Comparison of ENCODE assay signal across 8 mouse cellular contexts in the genomic region with DNA sequence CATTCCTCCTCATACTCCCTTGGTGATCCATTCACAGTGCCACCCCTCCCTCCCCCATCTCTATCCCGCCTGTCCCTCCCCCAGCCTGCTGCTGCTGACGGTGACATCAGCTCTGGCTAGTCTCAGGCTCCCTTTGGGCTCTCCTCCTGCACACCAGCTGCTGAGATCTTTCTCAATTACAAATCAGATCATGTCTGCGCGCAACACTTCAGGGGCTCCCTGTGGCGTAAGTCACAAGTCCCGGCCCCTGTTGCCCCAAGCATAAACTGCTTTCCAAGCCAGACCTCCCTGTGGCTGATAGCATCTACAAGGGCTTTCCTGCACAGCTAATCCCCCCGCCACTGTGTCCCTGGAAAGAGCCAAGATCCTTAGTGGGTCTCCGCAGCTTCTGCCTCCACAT.
DNase-seq lines count a peak whose midpoint lies in the region; ATAC-seq and TF ChIP-seq lines count a peak whose summit lies in the region.
"Had no signal": no experiment of that assay in that cellular context is flagged by ENCODE, and none has a peak within 500 bp of the region (broad histone marks: within the 10 kb centered on the region; RNA-seq: fewer than 3 reads in every experiment).

No protein-coding gene starts in this region.

- no peaks in the 10 kb centered on the region for H3K4me1 ChIP-seq in forebrain, postnatal 0 days (ENCODE audit: insufficient read depth)
- H3K4me1 ChIP-seq in hindbrain, embryonic 15.5 days (replicated peaks), result peaks cover 30% of the 10 kb centered on the region

- no peak overlapping the region for H3K9ac ChIP-seq in forebrain, postnatal 0 days
- no peak overlapping the region for H3K9ac ChIP-seq in hindbrain, embryonic 15.5 days

- H3K27me3 ChIP-seq in forebrain, postnatal 0 days (ENCODE audit: insufficient read depth, low read length), result no peaks in the 10 kb centered on the region
- no peaks in the 10 kb centered on the region for H3K27me3 ChIP-seq in hindbrain, embryonic 15.5 days

- no peaks in the 10 kb centered on the region for H3K9me3 ChIP-seq in forebrain, postnatal 0 days (ENCODE audit: low read length)
- no peaks in the 10 kb centered on the region for H3K9me3 ChIP-seq in hindbrain, embryonic 15.5 days

- DNase-seq in lung, postnatal 10 days, result peak; percentile 37
- DNase-seq in lung, adult 18-20 months, result no peak
- DNase-seq in forebrain, postnatal 0 days, result peak; percentile 46
- peak; percentile 28 for DNase-seq in retina, postnatal 7 days (ENCODE audit: low read depth, low spot score)
- DNase-seq in urinary bladder, postnatal 4 days (ENCODE audit: low spot score in 2 of 2), result no peak
- no peak for DNase-seq in natural killer cell, adult 2 months (ENCODE audit: low spot score in 2 of 2)

- 39% methylated on average over 8 of the region's 8 CpGs for WGBS in forebrain, postnatal 0 days
- 25% methylated on average over 8 of the region's 8 CpGs for WGBS in hindbrain, embryonic 15.5 days

- H3K4me2 ChIP-seq in forebrain, postnatal 0 days (ENCODE audit: low read depth), result no peak overlapping the region
- no peak overlapping the region for H3K4me2 ChIP-seq in hindbrain, embryonic 15.5 days

- peak; percentile 59 for ATAC-seq in forebrain, postnatal 0 days
- peak; percentile 31; the same call in 1 of the 2 replicates for ATAC-seq in hindbrain, embryonic 15.5 days (ENCODE audit: low FRiP score, low read depth)

- no peak for TF ChIP-seq CTCF in forebrain, postnatal 0 days (IDR thresholded peaks at IDR 0.05; ENCODE audit: low read depth)

- H3K27ac ChIP-seq in forebrain, postnatal 0 days (ENCODE audit: low read depth, low read length), result no peak overlapping the region
- peak overlapping the region; percentile 25 for H3K27ac ChIP-seq in hindbrain, embryonic 15.5 days (replicated peaks)
- H3K27ac ChIP-seq: macrophage had no signal

- no peak overlapping the region for H3K4me3 ChIP-seq in forebrain, postnatal 0 days (ENCODE audit: low read depth, low read length)
- H3K4me3 ChIP-seq in hindbrain, embryonic 15.5 days, result no peak overlapping the region

- H3K36me3 ChIP-seq in forebrain, postnatal 0 days (ENCODE audit: insufficient read depth), result no peaks in the 10 kb centered on the region
- no peaks in the 10 kb centered on the region for H3K36me3 ChIP-seq in hindbrain, embryonic 15.5 days

Comparison
In these comparisons a context has a peak if more than half of its experiments do, and no peak if none do; other contexts are left out.
1. DNase-seq: peak in lung, postnatal 10 days (single experiment), forebrain, postnatal 0 days (single experiment) and retina, postnatal 7 days (single experiment); none in lung, adult 18-20 months (0 of 2), urinary bladder, postnatal 4 days (0 of 2) and natural killer cell, adult 2 months (0 of 2).